Mouse (Mus musculus): Measurements from ENCODE around the gene Kdm2a. TPM values are rescaled to one million over a fixed set of nuclear protein-coding genes. Genes with fewer than 3 reads are reported as not detected.

Gene Kdm2a
- total RNA-seq (2021), result 100 to 1,000 TPM; 104 to 106 TPM
- long read RNA-seq, experiment 1, partial matches to known transcripts, result 2 of 11 reads
- long read RNA-seq, experiment 1, other reads (novel, unspliced or antisense), result 9 of 11 reads
- long read RNA-seq, experiment 2, partial matches to known transcripts, result 16 of 30 reads
- long read RNA-seq, experiment 2, other reads (novel, unspliced or antisense), result 14 of 30 reads

DNA sequence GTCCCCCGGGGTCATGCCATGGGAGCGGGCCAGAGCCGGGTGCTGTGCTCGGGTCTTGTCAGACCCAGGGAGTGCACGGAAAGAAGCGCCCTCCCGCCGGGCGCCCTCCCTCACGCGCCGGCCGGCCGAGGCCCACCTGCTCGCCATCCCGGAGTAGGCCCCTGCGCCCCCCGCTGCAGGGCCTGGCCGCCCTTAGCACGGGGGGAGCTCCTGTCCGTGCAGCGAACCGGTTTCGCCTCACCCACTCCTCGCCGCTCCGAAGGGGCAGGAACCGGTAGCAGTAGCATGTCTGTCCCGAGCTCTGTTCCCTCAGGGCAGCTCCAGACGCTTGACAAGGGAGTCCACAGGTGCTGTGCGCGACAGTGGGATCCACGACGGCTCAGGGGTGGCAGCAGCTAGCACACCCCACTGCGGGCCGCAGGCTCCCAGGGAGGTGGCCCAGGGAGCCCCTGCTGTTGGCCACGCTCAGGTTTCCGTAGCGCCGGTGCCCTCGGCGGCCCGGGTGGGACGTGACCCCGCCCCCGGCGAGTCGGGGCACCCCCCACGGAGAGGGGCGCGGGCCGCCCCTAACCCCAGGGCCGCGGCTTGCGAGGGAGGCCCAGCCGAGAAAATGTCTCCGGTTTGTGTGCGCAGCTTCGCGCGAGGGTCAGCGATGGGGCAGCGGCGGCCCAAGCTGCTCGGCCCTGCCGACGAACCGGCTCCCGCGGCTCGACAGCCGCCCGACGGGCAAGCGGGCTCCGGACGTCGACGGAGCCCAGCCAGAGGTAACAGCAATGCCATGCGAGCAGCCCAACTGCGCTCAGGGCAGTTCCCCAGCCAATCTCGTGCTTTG is at the start of gene Kdm2a:
Gene Kdm2a (minus strand): TSS at position 488 of the 832 bp plus-strand sequence.
- peak in 1 of 2 experiments; percentile 50 for DNase-seq (ENCODE audit: low spot score in 2 of 2)

- DNase-seq (ENCODE audit: low spot score in 2 of 2), result no peak
Measured at GRCm38 (mm10) chr19:4447445-4447844, 49.4 kb upstream of the Kdm2a start.

GRCm38 (mm10) chr19:4446661-4447420 is 48.8 kb upstream of the Kdm2a start:
- DNase-seq (ENCODE audit: low spot score in 2 of 2), result no peak

- peak; percentile 41 to 62 for DNase-seq (ENCODE audit: low spot score in 2 of 2)
Measured at GRCm38 (mm10) chr19:4442408-4442807, 44.3 kb upstream of the Kdm2a start.

- DNase-seq (ENCODE audit: low spot score in 2 of 2), result no peak
Measured at GRCm38 (mm10) chr19:4441621-4442161, 43.6 kb upstream of the Kdm2a start.

DNA sequence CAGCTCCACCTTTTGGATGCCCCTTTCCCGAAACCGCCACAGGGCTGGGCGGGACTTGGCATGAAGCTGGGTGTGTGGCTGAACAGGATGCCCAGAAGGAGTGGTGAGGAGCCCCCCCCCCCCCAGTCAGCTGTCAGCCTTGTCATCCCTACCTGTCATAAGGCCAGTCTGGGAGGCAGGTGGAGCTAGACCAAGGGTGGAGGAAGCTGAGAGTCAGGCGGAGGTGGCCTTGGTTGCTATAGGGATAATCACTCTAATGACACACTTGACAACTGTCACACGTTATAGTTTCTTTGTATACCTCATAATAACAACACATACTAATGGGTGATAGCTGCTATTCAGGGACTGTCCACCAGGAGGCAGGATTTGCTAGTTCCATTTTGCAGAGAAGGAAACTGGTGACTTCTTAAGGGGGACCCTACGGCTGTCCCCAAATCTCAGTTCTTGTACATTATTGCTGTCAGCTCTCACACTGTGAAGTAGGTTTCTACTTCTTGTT is 43.1 kb upstream of the Kdm2a start:
- no peak for DNase-seq (ENCODE audit: low spot score in 2 of 2)

DNA sequence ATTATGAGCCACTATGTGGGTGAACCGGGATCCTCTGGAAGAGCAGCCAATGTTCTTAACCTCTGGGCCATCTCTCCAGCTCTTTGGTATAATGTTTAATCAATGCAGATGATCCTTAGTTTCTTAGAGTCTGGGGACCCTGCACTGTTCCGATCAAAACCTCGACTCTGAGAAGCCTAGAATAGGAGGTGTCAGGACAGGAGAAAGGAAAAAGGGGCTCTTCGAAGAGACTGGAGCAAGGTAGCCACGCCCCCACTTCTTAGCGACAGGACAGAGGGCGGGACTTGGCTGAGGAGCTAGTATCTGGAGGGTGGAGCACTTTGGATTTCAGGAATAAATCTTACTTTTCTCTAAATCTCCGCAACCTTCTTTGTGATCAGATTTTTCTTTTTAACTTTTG is 42.1 kb upstream of the Kdm2a start:
- no peak for DNase-seq (ENCODE audit: low spot score in 2 of 2)

DNA sequence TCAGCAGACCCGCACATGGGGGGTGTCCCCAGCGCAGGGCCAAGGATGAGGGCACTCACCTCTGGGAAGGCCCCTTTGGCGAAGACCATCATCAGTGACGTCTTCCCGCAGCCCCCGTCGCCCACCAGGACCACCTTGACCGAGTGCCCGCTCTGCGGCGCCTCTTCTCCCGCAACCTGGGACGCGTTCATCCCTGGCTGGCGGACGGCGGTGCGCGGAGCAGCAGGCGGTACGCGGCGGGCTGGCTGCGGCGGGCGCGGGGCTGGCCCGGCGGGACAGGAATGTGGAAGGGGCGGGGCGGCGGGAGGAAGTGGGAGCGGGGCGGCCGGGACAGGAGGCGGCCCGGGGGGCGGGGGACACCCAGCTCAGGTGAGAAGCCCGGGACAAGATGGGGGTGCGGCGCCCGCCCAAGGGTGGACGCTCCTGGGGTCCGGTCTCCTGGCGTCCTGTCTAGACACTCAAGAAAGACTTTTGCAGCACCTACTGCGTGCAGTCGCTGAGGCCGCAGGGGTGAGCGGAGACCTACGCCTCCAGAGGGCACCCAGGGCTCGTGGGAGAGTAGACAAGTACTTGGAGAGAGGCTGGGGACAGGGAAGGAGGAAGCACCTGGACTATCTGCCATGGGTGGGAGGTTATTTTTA is 41.2 kb upstream of the Kdm2a start, which contains the start of gene Rhod:
Gene Rhod (minus strand): TSS at position 272 of the 641 bp plus-strand sequence.
- DNase-seq (ENCODE audit: low spot score in 2 of 2), result peak; percentile 45 to 57

DNA sequence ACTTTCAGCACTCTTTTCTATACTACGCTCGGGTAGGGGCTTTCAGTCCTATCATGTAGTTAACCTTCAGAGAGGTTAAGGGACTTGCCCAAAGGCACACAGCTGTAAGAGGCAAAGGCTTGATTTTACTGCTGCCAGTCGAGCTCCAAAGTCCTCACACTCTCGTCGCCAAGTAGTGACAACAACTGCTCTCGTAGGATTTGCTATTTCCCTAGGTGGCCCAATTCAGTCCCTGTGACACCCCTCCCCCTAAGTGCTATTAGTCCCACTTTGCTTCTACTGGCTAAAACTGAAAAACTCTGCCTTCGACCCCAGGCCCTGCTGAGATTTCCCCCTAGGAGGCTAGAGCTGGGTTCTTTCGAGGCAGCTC is 40.7 kb upstream of the Kdm2a start:
- DNase-seq (ENCODE audit: low spot score in 2 of 2), result no peak

DNA sequence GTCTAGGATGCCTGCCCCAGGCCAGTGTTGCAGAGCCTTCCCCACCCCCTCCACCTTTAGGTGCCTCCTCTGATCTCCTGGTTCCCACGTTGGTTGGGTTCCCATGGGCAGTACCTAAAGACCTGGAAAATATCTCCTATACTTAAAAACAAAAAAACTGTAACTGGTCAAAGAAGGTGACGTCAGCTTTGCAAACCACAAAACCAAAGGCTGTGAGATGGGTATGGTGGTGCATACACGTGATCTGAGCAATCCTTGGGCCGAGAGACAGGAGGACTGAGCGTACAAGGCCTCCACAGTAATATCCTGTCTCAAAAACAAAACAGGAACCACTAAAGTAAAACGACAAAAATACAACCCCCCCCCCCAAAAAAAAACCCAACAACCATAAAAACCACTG is 39.8 kb upstream of the Kdm2a start:
- no peak for DNase-seq (ENCODE audit: low spot score in 2 of 2)

DNA sequence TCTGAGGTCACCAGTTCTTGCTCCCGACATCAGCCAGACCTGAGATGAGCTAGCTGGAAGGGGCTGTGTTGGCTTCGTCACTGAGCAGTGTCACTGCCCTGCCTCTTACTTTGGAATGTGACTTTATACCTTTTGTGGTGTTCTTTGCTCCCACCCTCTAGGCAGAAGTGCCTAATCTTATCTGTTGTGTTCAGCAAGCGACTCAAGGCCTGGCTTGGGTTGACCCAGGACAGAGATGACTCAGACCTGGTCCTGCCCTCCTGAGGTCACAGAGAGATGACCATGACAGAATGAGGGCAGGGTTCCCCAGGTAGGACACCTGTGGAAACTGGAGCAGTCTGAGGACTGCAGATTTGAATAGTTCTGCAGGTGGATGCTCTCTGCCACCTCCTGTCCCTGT is 38.2 kb upstream of the Kdm2a start:
- no peak for DNase-seq (ENCODE audit: low spot score in 2 of 2)

DNA sequence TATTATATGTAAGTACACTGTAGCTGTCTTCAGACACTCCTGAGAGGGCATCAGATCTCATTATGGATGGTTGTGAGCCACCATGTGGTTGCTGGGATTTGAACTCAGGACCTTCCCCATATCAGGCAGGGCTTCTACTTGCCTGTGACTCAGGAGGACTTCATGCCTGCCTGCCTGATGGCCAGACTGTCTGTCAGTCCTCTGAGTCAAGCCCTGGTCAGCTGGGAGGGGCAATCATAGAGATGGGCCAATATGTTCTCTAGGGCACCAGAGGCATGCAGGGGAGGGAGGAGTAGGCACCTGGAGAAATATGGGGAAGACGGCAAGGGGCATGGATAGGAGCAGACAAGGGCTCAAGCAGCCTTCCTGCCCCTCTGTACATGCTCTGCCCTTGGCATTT is 36.9 kb upstream of the Kdm2a start:
- DNase-seq (ENCODE audit: low spot score in 2 of 2), result no peak

DNA sequence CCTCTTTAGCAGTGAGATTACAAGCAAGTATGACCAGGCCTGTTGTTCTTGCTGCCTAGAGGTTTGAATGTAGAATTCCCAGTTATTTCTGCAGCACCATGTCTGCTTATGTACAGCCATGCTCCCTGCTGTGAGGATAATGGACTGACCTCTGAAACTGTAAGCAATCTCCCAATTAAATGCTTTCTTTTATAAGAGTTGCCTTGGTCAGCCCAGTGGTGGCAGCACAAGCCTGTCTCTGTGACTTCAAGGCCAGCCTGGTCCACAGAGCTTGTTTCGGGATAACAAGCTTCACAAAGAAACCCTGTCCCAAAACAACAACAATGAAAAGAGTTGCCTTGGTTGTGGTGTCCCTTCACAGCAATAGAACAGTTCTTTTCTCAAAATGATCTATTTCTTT is 35.7 kb upstream of the Kdm2a start:
- no peak for DNase-seq (ENCODE audit: low spot score in 2 of 2)

- DNase-seq (ENCODE audit: low spot score in 2 of 2), result no peak
Measured at GRCm38 (mm10) chr19:4430091-4430620, 32.1 kb upstream of the Kdm2a start.

DNA sequence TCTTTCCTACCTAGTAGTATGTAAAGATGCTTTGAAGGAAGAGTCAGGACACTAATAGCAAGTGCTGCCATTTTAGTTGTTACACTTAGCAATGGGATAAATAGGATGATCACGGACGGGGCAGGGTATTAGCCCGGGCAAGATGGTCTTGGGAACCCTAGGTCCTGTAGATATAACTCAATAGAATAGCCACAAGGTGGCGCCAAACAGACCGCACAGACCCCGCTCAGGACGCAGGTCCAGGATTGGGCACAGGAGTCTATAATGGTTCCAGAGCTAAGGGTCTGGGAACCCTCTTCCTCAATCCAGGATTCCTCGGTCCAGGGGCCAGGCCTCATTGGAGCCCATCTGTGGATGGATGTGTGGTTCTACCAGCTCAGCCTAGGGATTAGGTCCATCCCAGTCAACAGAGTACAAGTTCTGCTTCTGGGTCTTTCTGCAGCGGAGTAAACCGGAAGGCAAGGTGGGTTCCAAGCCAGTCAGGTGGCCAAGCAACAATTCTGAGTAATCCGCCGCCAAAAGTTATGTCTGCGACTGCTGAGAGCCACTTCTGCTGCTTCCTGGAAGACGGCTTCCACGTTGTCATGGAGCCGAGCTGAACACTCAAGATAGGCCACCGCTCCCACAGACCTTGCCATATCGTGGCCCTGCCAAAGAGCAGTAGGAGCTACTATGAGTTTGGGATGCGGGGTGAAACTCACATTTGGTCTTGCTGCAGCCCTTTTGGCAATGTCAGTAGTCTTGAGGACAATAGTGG is 27.7 kb upstream of the Kdm2a start:
- DNase-seq (ENCODE audit: low spot score in 2 of 2), result no peak

GRCm38 (mm10) chr19:4423021-4423420 is 24.9 kb upstream of the Kdm2a start:
- no peak for DNase-seq (ENCODE audit: low spot score in 2 of 2)

- no peak for DNase-seq (ENCODE audit: low spot score in 2 of 2)
Measured at GRCm38 (mm10) chr19:4422581-4422980, 24.5 kb upstream of the Kdm2a start.

GRCm38 (mm10) chr19:4420153-4420910 is 22.2 kb upstream of the Kdm2a start:
- no peak for DNase-seq (ENCODE audit: low spot score in 2 of 2)

DNA sequence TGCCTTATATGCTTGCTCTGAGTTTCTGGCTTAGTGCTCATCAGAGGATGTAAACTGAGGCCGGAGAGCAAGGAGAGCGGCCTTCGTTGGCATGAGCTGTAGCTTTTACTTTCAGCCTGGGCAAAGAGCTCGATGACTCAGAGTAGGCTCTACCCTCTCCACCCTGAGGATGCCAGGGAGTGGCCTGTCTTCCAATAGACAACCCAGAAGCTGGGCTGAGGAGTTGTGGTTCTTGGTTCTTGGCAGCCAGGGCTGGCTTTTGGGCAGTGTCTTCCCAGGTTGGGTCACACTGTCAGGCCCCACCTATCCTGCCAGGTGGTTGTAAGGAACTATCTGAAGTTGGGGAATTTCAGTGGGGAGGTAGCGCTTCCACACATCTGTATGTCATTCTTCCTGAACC is 21.6 kb upstream of the Kdm2a start:
- no peak for DNase-seq (ENCODE audit: low spot score in 2 of 2)
